Mouse (Mus musculus) heart, postnatal 0 days (tissue): ENCODE data around the gene Tet2. TPM values are rescaled to one million over a fixed set of nuclear protein-coding genes. Genes with fewer than 3 reads are reported as not detected.
A peak's percentile ranks its signal among the peaks of the same experiment; 100 is the strongest.
"Not testable (repeated sequence)": the region's sequence is repeated elsewhere in the genome, so short reads cannot be mapped to it uniquely, and the experiment has no call there.

Experiments
- ATAC-seq: fragments of 200-750 bp; cut with Nextera tagmentation; 2 replicates; pipeline ENCODE4 v1.8.0; 2017; ENCODE audit warnings: low read depth, moderate number of reproducible peaks, moderate library complexity; ENCODE audit not compliant: insufficient read depth
- DNase-seq: peaks from one replicate; pipeline ENCODE4 v3.0.0-alpha.2; 2016; ENCODE audit warnings: low spot score
- H3K27ac ChIP-seq: fragments of 300-500 bp; sonication (generic); 2 replicates; pipeline ENCODE4 v1.5.1; 2014; ENCODE audit warnings: low read depth, mild to moderate bottlenecking
- H3K27me3 ChIP-seq: fragments of 300-500 bp; sonication (generic); 2 replicates; pipeline ENCODE4 v1.6.1; 2014; ENCODE audit warnings: low read length, mixed read lengths; ENCODE audit not compliant: control insufficient read depth, insufficient read depth
- H3K36me3 ChIP-seq: fragments of 300-500 bp; sonication (generic); replicated peaks from 2 replicates; pipeline ENCODE4 v1.6.1; 2014; ENCODE audit warnings: low read length, mixed read lengths; ENCODE audit not compliant: control insufficient read depth, insufficient read depth
- H3K4me1 ChIP-seq: fragments of 300-500 bp; sonication (generic); 2 replicates; pipeline ENCODE4 v1.6.1; 2014; ENCODE audit warnings: antibody characterized with exemption; ENCODE audit not compliant: control insufficient read depth, insufficient read depth
- H3K4me2 ChIP-seq: fragments of 300-500 bp; sonication (generic); 2 replicates; pipeline ENCODE4 v1.6.1; 2014; ENCODE audit warnings: low read depth, mild to moderate bottlenecking, low read length, moderate library complexity
- H3K4me3 ChIP-seq: fragments of 300-500 bp; sonication (generic); 2 replicates; pipeline ENCODE4 v1.5.1; 2014; ENCODE audit warnings: low read depth, low read length
- H3K9ac ChIP-seq: fragments of 300-500 bp; sonication (generic); replicated peaks from 2 replicates; pipeline ENCODE4 v1.6.1; 2014; ENCODE audit warnings: low read depth, low read length, mixed read lengths
- H3K9me3 ChIP-seq: fragments of 300-500 bp; sonication (generic); replicated peaks from 2 replicates; pipeline ENCODE4 v1.6.1; 2016; ENCODE audit warnings: low read length; ENCODE audit not compliant: control insufficient read depth
- CTCF ChIP-seq: IDR thresholded peaks from 2 replicates; pipeline ENCODE4 v1.5.1; 2016; ENCODE audit warnings: antibody characterized with exemption, control low read depth, low read depth
- EP300 ChIP-seq: IDR thresholded peaks from 2 replicates; pipeline ENCODE4 v1.6.1; 2016; ENCODE audit warnings: antibody characterized with exemption, low read depth
- WGBS: fragments of 180-500 bp; shearing (Covaris S2); extraction: QIAGEN DNeasy Blood & Tissue Kit; methylation state at CpG from one replicate; pipeline ENCODE4 v1.1.7; 2014; 5-methylcytosine and 5-hydroxymethylcytosine counted together
- polyA plus RNA-seq: library from polyadenylated mRNA; unstranded; fragments of >200 nt; fragmentation: Nextera tagmentation; extraction: Ambion mirVana; gene quantifications from 2 replicates; pipeline ENCODE4 v1.2.1, GENCODE M21; 2015
- total RNA-seq: library from RNA; depleted of rRNA; stranded (reverse); fragments of >200 nt; gene quantifications from 2 replicates; pipeline ENCODE4 v1.2.3, GENCODE M21; 2014; ENCODE audit warnings: low replicate concordance; rRNA removed

Tet2 gene
- total RNA-seq, result 25.7 and 33.4 TPM in 2 replicates
- polyA plus RNA-seq, result 9.2 and 10.6 TPM in 2 replicates

- under 1% methylated on average over 50 of the region's 73 CpGs for WGBS
Measured at GRCm38 (mm10) chr3:133544551-133545303, at the start of gene Tet2. Gene Tet2 (minus strand): TSS chr3:133545139.

GRCm38 (mm10) chr3:133592995-133593394 is 48.1 kb upstream of the Tet2 start:
- not testable (repeated sequence) for H3K4me3 ChIP-seq, H3K9me3 ChIP-seq, ATAC-seq, H3K27ac ChIP-seq, H3K36me3 ChIP-seq, H3K9ac ChIP-seq, H3K27me3 ChIP-seq, H3K4me2 ChIP-seq, H3K4me1 ChIP-seq, DNase-seq
- 74% methylated on average over 2 of the region's 2 CpGs for WGBS

More at GRCm38 (mm10) chr3:133544551-133545303, at the start of gene Tet2:
- Histone ChIP-seq H3K4me1 (no peaks in the 10 kb centered on the region), H3K27me3 (no peaks in the 10 kb centered on the region), H3K27ac (peak within 1 kb of the TSS; percentile 93), H3K9ac (peak within 1 kb of the TSS; percentile 89), H3K9me3 (no peaks in the 10 kb centered on the region), H3K36me3 (no peaks in the 10 kb centered on the region), H3K4me2 (peak within 1 kb of the TSS; percentile 87), H3K4me3 (peak within 1 kb of the TSS; percentile 83)
- ATAC-seq, result peak; percentile 54
- TF ChIP-seq CTCF (no peak), EP300 (no peak)
- DNase-seq, result peak; percentile 44

- H3K27ac ChIP-seq, result no peak overlapping the region
- DNase-seq (no peak), ATAC-seq (no peak)
- H3K27me3 ChIP-seq, result no peaks in the 10 kb centered on the region
- 67% methylated on average over 7 of the region's 7 CpGs for WGBS
- no peak overlapping the region for H3K4me3 ChIP-seq
- no peaks in the 10 kb centered on the region for H3K9me3 ChIP-seq
- no peak overlapping the region for H3K4me2 ChIP-seq
- no peak overlapping the region for H3K9ac ChIP-seq
- TF ChIP-seq CTCF, result no peak
- TF ChIP-seq EP300, result no peak
- no peaks in the 10 kb centered on the region for H3K36me3 ChIP-seq
- H3K4me1 ChIP-seq, result no peaks in the 10 kb centered on the region
Measured at GRCm38 (mm10) chr3:133590506-133591152, 45.7 kb upstream of the Tet2 start.

GRCm38 (mm10) chr3:133585010-133585409 is 40.1 kb upstream of the Tet2 start:
- no peaks in the 10 kb centered on the region for H3K36me3 ChIP-seq
- ATAC-seq, result no peak
- 61% methylated on average over 2 of the region's 2 CpGs for WGBS
- H3K27ac ChIP-seq, result no peak overlapping the region
- H3K4me2 ChIP-seq, result no peak overlapping the region
- no peak for DNase-seq
- H3K4me3 ChIP-seq, result no peak overlapping the region
- H3K9ac ChIP-seq, result no peak overlapping the region
- H3K4me1 ChIP-seq, result no peaks in the 10 kb centered on the region
- H3K27me3 ChIP-seq, result no peaks in the 10 kb centered on the region
- no peak for TF ChIP-seq EP300
- no peak for TF ChIP-seq CTCF
- H3K9me3 ChIP-seq, result no peaks in the 10 kb centered on the region

- no peak overlapping the region for H3K9ac ChIP-seq
- no peak overlapping the region for H3K4me2 ChIP-seq
- no peak for DNase-seq
- ATAC-seq, result no peak
- no peaks in the 10 kb centered on the region for H3K4me1 ChIP-seq
- 85% methylated on average over 9 of the region's 9 CpGs for WGBS
- H3K27ac ChIP-seq, result no peak overlapping the region
- H3K27me3 ChIP-seq, result no peaks in the 10 kb centered on the region
- no peak for TF ChIP-seq CTCF
- no peak for TF ChIP-seq EP300
- no peaks in the 10 kb centered on the region for H3K36me3 ChIP-seq
- no peak overlapping the region for H3K4me3 ChIP-seq
- H3K9me3 ChIP-seq, result no peaks in the 10 kb centered on the region
Measured at GRCm38 (mm10) chr3:133583411-133584025, 38.6 kb upstream of the Tet2 start.
